Mouse (Mus musculus) myocyte (in vitro differentiated cells): ENCODE measurements at regions not wholly inside any gene's neighbourhood (a gene's known extent, or its start where the extent isn't known, plus 50 kb on each side); places are given as distances from the start of the nearest gene placed in this dataset.

Experiments used
- E2F4 ChIP-seq: IDR thresholded peaks from one replicate; pipeline ENCODE4 v1.6.1; 2011; ENCODE audit warnings: mild to moderate bottlenecking, control low read depth, moderate library complexity; ENCODE audit not compliant: insufficient read depth
- MYOD1 ChIP-seq, 3 experiments: IDR thresholded peaks; one replicate each; pipeline ENCODE4 v1.6.1; 2011; ENCODE audit warnings: control low read depth in 2 of 3, low read depth in 2 of 3, mild to moderate bottlenecking in 2 of 3, moderate library complexity in 1 of 3; ENCODE audit not compliant: insufficient read length in 2 of 3, control insufficient read depth in 1 of 3
- MYOG ChIP-seq, 3 experiments: IDR thresholded peaks; one replicate each; pipeline ENCODE4 v1.6.1; 2011; ENCODE audit warnings: control low read depth in 2 of 3, low read depth in 2 of 3, mild to moderate bottlenecking in 2 of 3; ENCODE audit not compliant: insufficient read length in 2 of 3, control insufficient read depth in 1 of 3, insufficient read depth in 1 of 3
- POLR2A ChIP-seq: IDR thresholded peaks from one replicate; pipeline ENCODE4 v1.6.1; 2011; ENCODE audit warnings: low read depth, mild to moderate bottlenecking, control low read depth, moderate library complexity; ENCODE audit not compliant: insufficient read length
- POLR2AphosphoS2 ChIP-seq: IDR thresholded peaks from one replicate; pipeline ENCODE4 v1.6.1; 2011; ENCODE audit warnings: low read depth, control low read depth; ENCODE audit not compliant: insufficient read length
- REST ChIP-seq: IDR thresholded peaks from one replicate; pipeline ENCODE4 v1.6.1; 2011; ENCODE audit warnings: mild to moderate bottlenecking, control low read depth, moderate library complexity; ENCODE audit not compliant: insufficient read depth, insufficient read length
- TCF12 ChIP-seq: IDR thresholded peaks from one replicate; pipeline ENCODE4 v1.6.1; 2011; ENCODE audit warnings: mild to moderate bottlenecking, control low read depth; ENCODE audit not compliant: poor library complexity, insufficient read depth, severe bottlenecking
- USF1 ChIP-seq: IDR thresholded peaks from one replicate; pipeline ENCODE4 v1.6.1; 2011; ENCODE audit warnings: low read depth, mild to moderate bottlenecking, control low read depth, moderate library complexity

- no peak for TF ChIP-seq REST
- TF ChIP-seq POLR2A, result no peak
- no peak for TF ChIP-seq E2F4
- TF ChIP-seq MYOD1 (IDR thresholded peaks at IDR 0.05; ENCODE audit: control insufficient read depth in 1 of 3, insufficient read length in 2 of 3, low read depth in 2 of 3), result no peak
- no peak for TF ChIP-seq POLR2AphosphoS2
- no peak for TF ChIP-seq USF1
- no peak for TF ChIP-seq MYOG (IDR thresholded peaks at IDR 0.05; ENCODE audit: control insufficient read depth in 1 of 3, insufficient read depth in 1 of 3, insufficient read length in 2 of 3, low read depth in 2 of 3)
- TF ChIP-seq TCF12, result no peak
Measured at GRCm38 (mm10) chr7:37845201-37845600, 71.8 kb upstream of the Zfp536 start.
